Mouse (Mus musculus): ENCODE results near the gene Slit2. TPM values are rescaled to one million over a fixed set of nuclear protein-coding genes. Genes with fewer than 3 reads are reported as not detected.

Slit2 gene
- polyA plus RNA-seq, 1 experiment from 2014 or later, result 9.1 TPM

DNA sequence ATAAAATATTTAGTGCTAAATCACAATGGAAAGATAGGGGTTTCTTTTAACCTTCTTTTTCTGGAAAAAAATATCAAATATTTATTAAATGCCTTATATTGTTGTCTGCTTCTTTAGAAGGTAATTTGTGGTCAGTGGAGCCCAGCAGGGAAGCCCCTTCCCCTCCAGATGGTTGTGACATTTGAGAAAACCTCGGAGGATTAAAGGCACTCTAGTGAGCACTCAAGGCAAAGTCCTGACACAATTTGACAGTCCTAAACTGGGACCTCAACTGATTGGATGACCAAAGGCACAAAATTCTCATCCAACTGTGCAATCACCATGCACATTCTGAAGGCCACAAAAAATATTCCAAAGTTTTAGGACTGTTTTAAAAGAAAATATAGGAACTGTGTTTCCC lies 95.8 kb downstream of the Slit2 start:
- Histone ChIP-seq H3K36me3 (ENCODE audit: control insufficient read depth, insufficient read depth, low read length) (no peaks in the 10 kb centered on the region), H3K27ac (replicated peaks) (no peak overlapping the region), H3K4me1 (replicated peaks; ENCODE audit: control insufficient read depth, insufficient read depth) (no peaks in the 10 kb centered on the region), H3K9me3 (ENCODE audit: control insufficient read depth, low read length) (no peaks in the 10 kb centered on the region), H3K9ac (ENCODE audit: low read length) (no peak overlapping the region), H3K4me2 (replicated peaks; ENCODE audit: low read depth) (no peak overlapping the region), H3K4me3 (ENCODE audit: low read depth, low read length) (no peak overlapping the region), H3K27me3 (ENCODE audit: control insufficient read depth, insufficient read depth, low read length) (no peaks in the 10 kb centered on the region)
- no peak for DNase-seq (ENCODE audit: low spot score)
- no peak for ATAC-seq (ENCODE audit: low FRiP score, low TSS enrichment)
- WGBS, result 54% methylated on average over 1 of the region's 1 CpGs
- TF ChIP-seq EP300 (optimal IDR thresholded peaks at IDR 0.05), result no peak
- TF ChIP-seq CTCF (IDR thresholded peaks at IDR 0.05; ENCODE audit: low read depth), result no peak

DNA sequence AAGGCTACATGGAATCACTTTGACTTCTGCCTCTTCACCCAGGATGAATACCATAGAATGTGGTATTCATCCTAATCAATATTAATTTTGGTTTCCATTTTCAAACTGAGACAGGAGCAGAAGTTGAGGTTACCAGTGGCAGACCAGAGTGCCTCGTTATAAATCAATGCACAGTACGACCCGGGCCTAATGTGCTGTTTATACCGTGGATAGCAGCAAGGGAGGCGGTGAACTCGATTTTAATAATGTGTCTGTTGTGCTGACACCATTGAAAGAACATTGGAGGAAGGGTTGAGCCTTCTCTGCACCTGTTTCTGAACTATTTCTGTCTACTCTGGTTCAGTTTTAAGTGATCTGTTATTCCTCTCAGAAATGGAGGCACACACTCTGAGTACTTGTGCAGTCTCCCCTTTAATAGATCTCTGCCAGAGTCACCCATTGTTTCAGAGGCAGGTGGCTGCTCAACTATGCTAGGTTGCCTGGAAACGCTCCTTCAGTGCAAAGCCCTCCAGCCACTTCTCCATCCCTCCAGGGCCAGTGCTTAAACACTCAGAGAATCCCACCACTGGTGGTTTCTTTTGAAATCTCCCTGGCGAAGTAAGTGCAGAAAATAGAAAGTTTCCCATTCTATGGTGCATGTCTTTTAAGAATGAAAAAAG lies 98.4 kb downstream of the Slit2 start:
- TF ChIP-seq CTCF (IDR thresholded peaks at IDR 0.05; ENCODE audit: low read depth) (no peak), EP300 (optimal IDR thresholded peaks at IDR 0.05) (no peak)
- no peak overlapping the region for H3K27ac ChIP-seq (replicated peaks)
- DNase-seq (ENCODE audit: low spot score) (no peak), ATAC-seq (ENCODE audit: low FRiP score, low TSS enrichment) (no peak)
- H3K4me3 ChIP-seq (ENCODE audit: low read depth, low read length), result no peak overlapping the region
- no peaks in the 10 kb centered on the region for H3K9me3 ChIP-seq (ENCODE audit: control insufficient read depth, low read length)
- no peaks in the 10 kb centered on the region for H3K36me3 ChIP-seq (ENCODE audit: control insufficient read depth, insufficient read depth, low read length)
- H3K4me1 ChIP-seq (replicated peaks; ENCODE audit: control insufficient read depth, insufficient read depth), result no peaks in the 10 kb centered on the region
- no peak overlapping the region for H3K9ac ChIP-seq (ENCODE audit: low read length)
- H3K27me3 ChIP-seq (ENCODE audit: control insufficient read depth, insufficient read depth, low read length), result no peaks in the 10 kb centered on the region
- no peak overlapping the region for H3K4me2 ChIP-seq (replicated peaks; ENCODE audit: low read depth)
- 65% methylated on average over 8 of the region's 8 CpGs for WGBS

DNA sequence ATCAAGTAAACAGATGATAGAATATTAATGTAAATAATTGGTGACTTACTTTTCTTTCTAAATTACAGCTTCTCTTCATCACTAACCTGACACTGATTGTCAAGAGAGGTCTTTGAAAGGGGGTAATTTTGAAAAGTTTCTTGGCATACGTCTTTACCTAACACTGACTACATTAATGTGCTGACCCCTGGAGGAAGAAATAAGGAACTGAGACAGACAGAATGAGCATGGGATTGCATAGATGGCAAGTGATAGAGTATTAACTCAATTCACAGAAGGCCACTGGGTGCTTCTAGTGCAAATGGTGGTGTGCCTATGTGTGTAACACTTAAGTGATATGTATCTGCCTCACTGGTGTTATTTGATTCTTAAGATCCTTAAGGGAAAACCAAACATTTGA lies 130.5 kb downstream of the Slit2 start:
- TF ChIP-seq EP300 (optimal IDR thresholded peaks at IDR 0.05) (no peak), CTCF (IDR thresholded peaks at IDR 0.05; ENCODE audit: low read depth) (peak; percentile 65)
- DNase-seq (ENCODE audit: low spot score), result no peak
- no peak for ATAC-seq (ENCODE audit: low FRiP score, low TSS enrichment)
- no peaks in the 10 kb centered on the region for H3K27me3 ChIP-seq (ENCODE audit: control insufficient read depth, insufficient read depth, low read length)
- WGBS, result 35% methylated on average over 1 of the region's 1 CpGs
- no peak overlapping the region for H3K27ac ChIP-seq (replicated peaks)
- H3K4me1 ChIP-seq (replicated peaks; ENCODE audit: control insufficient read depth, insufficient read depth), result no peaks in the 10 kb centered on the region
- H3K9ac ChIP-seq (ENCODE audit: low read length), result no peak overlapping the region
- no peak overlapping the region for H3K4me3 ChIP-seq (ENCODE audit: low read depth, low read length)
- no peaks in the 10 kb centered on the region for H3K9me3 ChIP-seq (ENCODE audit: control insufficient read depth, low read length)
- H3K36me3 ChIP-seq (ENCODE audit: control insufficient read depth, insufficient read depth, low read length), result no peaks in the 10 kb centered on the region
- no peak overlapping the region for H3K4me2 ChIP-seq (replicated peaks; ENCODE audit: low read depth)

DNA sequence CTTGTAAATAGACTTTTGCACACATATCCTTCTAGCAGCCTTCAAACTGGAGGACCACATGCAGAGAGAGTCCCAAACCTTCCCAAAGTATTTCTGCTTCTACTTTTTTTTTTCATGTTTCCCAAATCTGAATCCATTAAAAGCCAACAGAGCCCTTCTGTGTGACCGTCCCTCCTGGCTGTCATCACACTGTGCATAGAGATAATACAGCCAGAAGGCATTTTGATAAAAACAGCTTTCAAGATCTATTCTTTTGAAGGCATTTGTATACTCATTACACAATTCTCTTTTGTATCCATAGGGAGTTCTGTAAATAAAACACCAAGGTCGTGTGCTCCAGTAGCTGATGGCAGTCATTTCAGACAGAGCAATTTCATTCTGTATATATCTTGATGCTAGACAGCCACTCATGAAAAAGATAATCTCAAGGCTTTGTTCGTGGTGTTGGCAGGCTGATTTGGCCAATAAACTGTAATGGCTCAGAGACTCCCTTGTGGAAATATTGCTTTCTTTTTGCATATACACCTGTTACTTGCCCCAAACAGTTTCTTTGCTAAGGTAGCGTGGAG lies 132.1 kb downstream of the Slit2 start:
- Histone ChIP-seq H3K4me1 (replicated peaks; ENCODE audit: control insufficient read depth, insufficient read depth) (no peaks in the 10 kb centered on the region), H3K27me3 (ENCODE audit: control insufficient read depth, insufficient read depth, low read length) (no peaks in the 10 kb centered on the region), H3K27ac (replicated peaks) (no peak overlapping the region), H3K4me2 (replicated peaks; ENCODE audit: low read depth) (no peak overlapping the region), H3K9me3 (ENCODE audit: control insufficient read depth, low read length) (no peaks in the 10 kb centered on the region), H3K9ac (ENCODE audit: low read length) (no peak overlapping the region), H3K36me3 (ENCODE audit: control insufficient read depth, insufficient read depth, low read length) (no peaks in the 10 kb centered on the region), H3K4me3 (ENCODE audit: low read depth, low read length) (no peak overlapping the region)
- WGBS, result 45% methylated on average over 4 of the region's 4 CpGs
- ATAC-seq (ENCODE audit: low FRiP score, low TSS enrichment) (no peak), DNase-seq (ENCODE audit: low spot score) (no peak)
- TF ChIP-seq CTCF (IDR thresholded peaks at IDR 0.05; ENCODE audit: low read depth) (no peak), EP300 (optimal IDR thresholded peaks at IDR 0.05) (no peak)

DNA sequence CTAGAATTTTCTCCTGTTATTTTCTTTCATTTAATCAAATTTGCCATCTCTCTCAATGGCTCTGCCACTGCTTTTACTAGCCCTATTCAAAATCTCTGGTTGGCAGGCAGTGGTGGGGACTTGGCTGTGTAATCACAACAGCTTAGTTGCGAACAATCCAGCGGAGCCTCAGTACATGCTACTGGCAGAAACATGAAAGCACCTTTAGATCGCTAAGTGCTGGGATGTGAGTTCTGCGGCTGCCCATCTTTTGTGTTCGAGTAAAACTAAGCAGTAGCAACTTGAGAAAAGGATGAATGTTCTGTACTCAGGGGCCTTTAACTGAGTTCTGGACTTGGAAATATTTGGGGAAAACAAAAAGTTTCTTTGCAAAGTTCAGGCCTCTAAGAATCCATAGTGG lies 139.7 kb downstream of the Slit2 start:
- no peaks in the 10 kb centered on the region for H3K4me1 ChIP-seq (replicated peaks; ENCODE audit: control insufficient read depth, insufficient read depth)
- ATAC-seq (ENCODE audit: low FRiP score, low TSS enrichment), result no peak
- H3K4me2 ChIP-seq (replicated peaks; ENCODE audit: low read depth), result no peak overlapping the region
- H3K4me3 ChIP-seq (ENCODE audit: low read depth, low read length), result no peak overlapping the region
- no peaks in the 10 kb centered on the region for H3K27me3 ChIP-seq (ENCODE audit: control insufficient read depth, insufficient read depth, low read length)
- H3K27ac ChIP-seq (replicated peaks), result no peak overlapping the region
- TF ChIP-seq CTCF (IDR thresholded peaks at IDR 0.05; ENCODE audit: low read depth) (no peak), EP300 (optimal IDR thresholded peaks at IDR 0.05) (no peak)
- DNase-seq (ENCODE audit: low spot score), result no peak
- H3K9me3 ChIP-seq (ENCODE audit: control insufficient read depth, low read length), result no peaks in the 10 kb centered on the region
- WGBS, result 67% methylated on average over 5 of the region's 5 CpGs
- H3K36me3 ChIP-seq (ENCODE audit: control insufficient read depth, insufficient read depth, low read length), result no peaks in the 10 kb centered on the region
- H3K9ac ChIP-seq (ENCODE audit: low read length), result no peak overlapping the region

DNA sequence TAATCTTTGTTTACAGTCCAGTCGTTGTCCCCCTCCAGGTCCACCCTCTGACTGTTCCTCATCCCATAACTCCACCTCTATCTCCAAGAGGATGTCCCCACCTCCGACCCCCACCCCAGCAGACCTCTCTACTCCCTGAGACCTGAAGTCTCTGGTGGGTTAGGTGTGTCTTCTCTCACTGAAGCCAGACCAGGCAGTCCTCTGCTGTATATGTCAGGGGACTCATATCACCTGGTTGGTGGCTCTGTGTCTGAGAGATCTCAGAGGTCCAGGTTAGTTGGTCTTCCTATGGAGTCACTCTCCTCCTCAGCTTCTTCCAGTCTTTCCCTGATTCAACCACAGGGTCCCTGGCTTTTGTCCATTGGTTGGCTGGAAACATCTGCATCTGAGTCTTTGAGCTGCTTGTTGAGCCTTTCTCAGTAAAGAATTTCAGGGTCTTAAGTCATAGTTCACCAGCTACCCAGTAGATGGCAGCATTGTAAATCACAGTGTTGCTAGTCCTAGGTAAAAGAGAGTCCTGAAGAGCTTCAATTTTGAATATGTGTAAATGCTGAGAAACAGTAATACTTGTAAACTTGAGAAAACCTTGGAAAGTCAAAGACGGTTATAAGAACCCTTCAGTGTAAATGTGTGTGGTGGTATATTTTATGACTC lies 143.0 kb downstream of the Slit2 start:
- peak; percentile 71 for TF ChIP-seq CTCF (IDR thresholded peaks at IDR 0.05; ENCODE audit: low read depth)
- no peak for TF ChIP-seq EP300 (optimal IDR thresholded peaks at IDR 0.05)

More for the DNA sequence above, 143.0 kb downstream of the Slit2 start:
- DNase-seq (ENCODE audit: low spot score), result no peak
- Histone ChIP-seq H3K27ac (replicated peaks) (no peak overlapping the region), H3K9ac (ENCODE audit: low read length) (no peak overlapping the region), H3K4me1 (replicated peaks; ENCODE audit: control insufficient read depth, insufficient read depth) (no peaks in the 10 kb centered on the region), H3K36me3 (ENCODE audit: control insufficient read depth, insufficient read depth, low read length) (no peaks in the 10 kb centered on the region), H3K27me3 (ENCODE audit: control insufficient read depth, insufficient read depth, low read length) (no peaks in the 10 kb centered on the region), H3K9me3 (ENCODE audit: control insufficient read depth, low read length) (no peaks in the 10 kb centered on the region), H3K4me3 (ENCODE audit: low read depth, low read length) (no peak overlapping the region), H3K4me2 (replicated peaks; ENCODE audit: low read depth) (no peak overlapping the region)
- 62% methylated on average over 3 of the region's 3 CpGs for WGBS
- no peak for ATAC-seq (ENCODE audit: low FRiP score, low TSS enrichment)

Measured in stomach, postnatal 0 days (tissue).